Mouse (Mus musculus) myocyte (in vitro differentiated cells): Measurements from ENCODE around the gene Zfp580.

Experiments
- CEBPB ChIP-seq: IDR thresholded peaks from 2 replicates; pipeline ENCODE4 v1.6.1; 2011; ENCODE audit warnings: mild to moderate bottlenecking, moderate library complexity; ENCODE audit not compliant: poor library complexity, insufficient read depth, severe bottlenecking
- MAX ChIP-seq: IDR thresholded peaks from one replicate; pipeline ENCODE4 v1.6.1; 2011; ENCODE audit warnings: low read depth, mild to moderate bottlenecking, control low read depth
- MYOD1 ChIP-seq, 3 experiments: IDR thresholded peaks; one replicate each; pipeline ENCODE4 v1.6.1; 2011; ENCODE audit warnings: control low read depth in 2 of 3, low read depth in 2 of 3, mild to moderate bottlenecking in 2 of 3, moderate library complexity in 1 of 3; ENCODE audit not compliant: insufficient read length in 2 of 3, control insufficient read depth in 1 of 3
- MYOG ChIP-seq, 3 experiments: IDR thresholded peaks; one replicate each; pipeline ENCODE4 v1.6.1; 2011; ENCODE audit warnings: control low read depth in 2 of 3, low read depth in 2 of 3, mild to moderate bottlenecking in 2 of 3; ENCODE audit not compliant: insufficient read length in 2 of 3, control insufficient read depth in 1 of 3, insufficient read depth in 1 of 3
- POLR2A ChIP-seq: IDR thresholded peaks from one replicate; pipeline ENCODE4 v1.6.1; 2011; ENCODE audit warnings: low read depth, mild to moderate bottlenecking, control low read depth, moderate library complexity; ENCODE audit not compliant: insufficient read length
- POLR2AphosphoS2 ChIP-seq: IDR thresholded peaks from one replicate; pipeline ENCODE4 v1.6.1; 2011; ENCODE audit warnings: low read depth, control low read depth; ENCODE audit not compliant: insufficient read length
- REST ChIP-seq: IDR thresholded peaks from one replicate; pipeline ENCODE4 v1.6.1; 2011; ENCODE audit warnings: mild to moderate bottlenecking, control low read depth, moderate library complexity; ENCODE audit not compliant: insufficient read depth, insufficient read length
- TCF12 ChIP-seq: IDR thresholded peaks from one replicate; pipeline ENCODE4 v1.6.1; 2011; ENCODE audit warnings: mild to moderate bottlenecking, control low read depth; ENCODE audit not compliant: poor library complexity, insufficient read depth, severe bottlenecking

GRCm38 (mm10) chr7:5016057-5016456, 35.3 kb upstream of the Zfp580 start:
- TF ChIP-seq MYOG (IDR thresholded peaks at IDR 0.05; ENCODE audit: control insufficient read depth in 1 of 3, insufficient read depth in 1 of 3, insufficient read length in 2 of 3, low read depth in 2 of 3), result no peak
- TF ChIP-seq POLR2A, result no peak
- TF ChIP-seq POLR2AphosphoS2, result no peak
- TF ChIP-seq REST, result no peak
- no peak for TF ChIP-seq MAX
- no peak for TF ChIP-seq CEBPB
- TF ChIP-seq TCF12, result no peak
- TF ChIP-seq MYOD1 (IDR thresholded peaks at IDR 0.05; ENCODE audit: control insufficient read depth in 1 of 3, insufficient read length in 2 of 3, low read depth in 2 of 3), result no peak
